In the genomic region with DNA sequence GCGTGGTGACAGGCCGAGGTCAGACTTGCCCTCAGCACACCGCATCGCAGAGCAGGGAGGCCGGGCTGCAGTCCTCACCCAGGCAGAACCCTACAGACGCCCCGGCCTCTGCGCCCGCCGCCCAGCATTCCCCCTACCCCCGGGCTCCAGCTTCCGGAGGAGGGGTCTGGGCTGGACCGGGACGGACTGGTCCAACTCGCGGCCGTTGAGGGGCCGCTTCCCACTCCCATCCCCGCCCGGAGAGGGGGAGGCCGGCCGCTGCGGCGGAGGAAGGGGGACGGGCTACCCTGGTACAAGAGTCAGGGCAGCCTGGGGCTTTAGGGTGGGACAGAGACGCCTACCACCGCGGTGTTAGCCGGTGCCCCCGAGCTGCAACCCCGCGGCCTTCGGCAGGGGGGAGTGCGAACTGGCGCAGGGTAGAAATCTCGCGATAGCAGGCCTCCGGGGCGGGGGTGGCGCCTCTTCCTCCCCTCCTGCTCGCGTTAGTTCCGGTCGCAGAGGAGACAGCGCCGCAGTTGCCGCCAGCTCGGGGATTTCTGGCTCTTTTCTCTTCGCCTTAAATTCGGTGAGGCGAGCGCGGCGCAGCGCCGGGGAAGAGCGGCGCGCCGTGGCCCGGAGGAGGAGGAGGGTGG, we compare ENCODE assay signal across 8 mouse cellular contexts. TPM values are rescaled to one million over a fixed set of nuclear protein-coding genes. Genes with fewer than 3 reads are reported as not detected.
A peak's percentile ranks its signal among the peaks of the same experiment; 100 is the strongest.
DNase-seq lines count a peak whose midpoint lies in the region; ATAC-seq lines count a peak whose summit lies in the region.

Bzw1 (plus strand) TSS at position 247 of the 632 bp plus-strand sequence.

- ATAC-seq in megakaryocyte progenitor cell, adult 5-6 weeks (replicated peaks; ENCODE audit: poor library complexity) = peak; percentile 87

- DNase-seq in adipocyte (ENCODE audit: low spot score) = peak; percentile 92
- DNase-seq in embryo, embryonic 10 days (ENCODE audit: low spot score) = peak; percentile 86
- DNase-seq in gastrocnemius, postnatal 10 days = peak; percentile 95
- DNase-seq in induced T-regulatory cell, adult 2 months (ENCODE audit: low read depth) = peak; percentile 96
- peak; percentile 72 to 90 for DNase-seq in left cerebral cortex, adult 9 months (ENCODE audit: low spot score in 2 of 2)
- DNase-seq in right cerebral cortex, postnatal 14 days = peak; percentile 93
- peak; percentile 89 to 93 for DNase-seq in urinary bladder, postnatal 36 days (ENCODE audit: low spot score in 2 of 2)

RNA-seq across cellular contexts. Expression of gene Bzw1, which starts in this region (rescaled TPM):
- total RNA-seq in gastrocnemius, postnatal 10 days (2021) = 100 to 1,000 TPM in 1 of 2 experiments, 10 to 100 TPM in 1; 91.1 to 104 TPM
- 205 and 216 TPM in 2 replicates for total RNA-seq in megakaryocyte progenitor cell, adult 5-6 weeks (2015)
- total RNA-seq in megakaryocyte progenitor cell, adult 5-6 weeks (2017) = 189 and 202 TPM in 2 replicates

Comparison
In these comparisons a context has a peak if more than half of its experiments do, and no peak if none do; other contexts are left out.
1. Peak in every context shown above with its lines: DNase-seq and ATAC-seq.